Mouse (Mus musculus) CD4-positive, CD25-positive, alpha-beta regulatory T cell, adult 2 months (primary cell): ENCODE measurements at regions not wholly inside any gene's neighbourhood (a gene's known extent, or its start where the extent isn't known, plus 50 kb on each side); places are given as distances from the start of the nearest gene placed in this dataset.

Experiments
- DNase-seq: peaks from one replicate; pipeline ENCODE4 v3.0.0-alpha.2; 2012; ENCODE audit warnings: low read depth, low spot score

- DNase-seq = no peak
Measured at GRCm38 (mm10) chr1:83509356-83509755, 101.4 kb upstream of the Sphkap start.

- DNase-seq = no peak
Measured at GRCm38 (mm10) chr1:83505386-83505785, 97.4 kb upstream of the Sphkap start.

- DNase-seq = no peak
Measured at GRCm38 (mm10) chr1:83496888-83497287, 88.9 kb upstream of the Sphkap start.

DNA sequence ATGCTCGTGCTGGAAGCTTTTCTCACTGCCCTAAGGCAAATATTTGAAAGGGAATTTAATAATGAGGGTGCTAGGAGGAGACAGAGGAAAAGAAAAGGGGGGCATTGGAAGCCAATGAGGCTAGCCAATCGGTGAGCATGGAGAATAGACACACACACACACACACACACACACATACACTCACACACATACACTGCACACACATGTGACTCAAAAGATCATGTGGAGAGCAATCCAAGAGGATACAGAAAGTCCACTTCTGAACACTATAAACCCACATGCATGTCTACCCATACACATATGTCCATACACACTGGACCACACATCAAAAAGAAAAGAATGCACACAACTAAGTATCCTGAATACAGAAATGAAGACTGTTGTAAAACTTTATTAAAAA is 88.4 kb upstream of the Sphkap start:
- no peak for DNase-seq

DNA sequence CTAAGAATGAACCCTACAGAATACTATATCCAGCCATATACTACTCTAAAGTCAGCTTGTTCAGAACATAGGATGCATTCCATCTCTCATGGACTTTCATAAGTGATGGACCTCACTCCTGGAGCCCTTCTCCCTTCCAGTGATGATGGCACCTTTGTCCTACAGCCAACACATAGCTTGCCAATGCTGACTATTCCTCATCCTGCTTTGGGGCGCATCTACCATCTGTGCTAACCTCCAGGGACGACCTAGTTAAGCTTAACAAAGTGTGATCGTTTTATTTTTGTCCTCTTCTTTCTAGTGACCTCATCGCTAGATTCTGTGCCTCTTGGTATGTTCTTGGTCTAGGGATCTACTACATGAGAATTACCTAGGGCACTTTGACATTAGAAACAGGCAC is 87.0 kb upstream of the Sphkap start:
- no peak for DNase-seq

DNA sequence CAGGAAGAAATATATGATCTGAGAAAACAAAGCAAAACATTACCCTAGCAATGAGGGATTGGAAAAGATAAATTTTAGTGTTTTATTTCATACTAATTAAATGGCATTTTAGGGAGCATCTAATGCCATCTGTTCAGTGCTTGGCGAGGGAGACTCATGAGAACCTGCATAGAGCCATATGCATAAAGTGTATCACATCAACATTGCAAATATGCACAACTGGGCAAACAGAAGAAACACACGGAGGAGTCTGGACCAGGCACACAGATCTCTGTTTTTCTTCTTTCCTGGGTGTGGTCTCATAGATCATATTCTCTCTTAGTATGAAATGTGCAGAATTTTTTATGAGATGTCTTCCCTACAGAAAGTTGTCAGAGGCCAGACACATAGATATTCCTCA is 71.1 kb upstream of the Sphkap start:
- no peak for DNase-seq
